Mouse (Mus musculus) frontal cortex, postnatal 10 days (tissue): ENCODE results near the gene Nup210.

Experiments used
- DNase-seq, 2 experiments: peaks; one replicate each; pipeline ENCODE4 v3.0.0; 2022; ENCODE audit warnings: low spot score in 2 of 2, mixed read lengths in 1 of 2

The Nup210 gene

GRCm38 (mm10) chr6:91020810-91021209 lies 95.8 kb downstream of the Nup210 start:
- no peak for DNase-seq

GRCm38 (mm10) chr6:91016600-91017230 lies 99.9 kb downstream of the Nup210 start:
- DNase-seq, result no peak

GRCm38 (mm10) chr6:91014198-91014958 lies 102.3 kb downstream of the Nup210 start:
- no peak for DNase-seq

- no peak for DNase-seq
Measured at GRCm38 (mm10) chr6:91012458-91012857, 104.2 kb downstream of the Nup210 start.

- no peak for DNase-seq
Measured at GRCm38 (mm10) chr6:91011568-91011967, 105.1 kb downstream of the Nup210 start.

- no peak for DNase-seq
Measured at GRCm38 (mm10) chr6:91008284-91008830, 108.3 kb downstream of the Nup210 start.

- DNase-seq, result no peak
Measured at GRCm38 (mm10) chr6:91007207-91007606, 109.4 kb downstream of the Nup210 start.

GRCm38 (mm10) chr6:91004157-91004556 lies 112.5 kb downstream of the Nup210 start:
- no peak for DNase-seq

GRCm38 (mm10) chr6:91003310-91003995 lies 113.2 kb downstream of the Nup210 start:
- DNase-seq, result no peak

- no peak for DNase-seq
Measured at GRCm38 (mm10) chr6:91001566-91001965, 115.1 kb downstream of the Nup210 start.

GRCm38 (mm10) chr6:91000819-91001525 lies 115.7 kb downstream of the Nup210 start:
- DNase-seq, result peak; percentile 30 to 35

GRCm38 (mm10) chr6:90999176-90999575 lies 117.5 kb downstream of the Nup210 start:
- no peak for DNase-seq

- DNase-seq, result no peak
Measured at GRCm38 (mm10) chr6:90997025-90997424, 119.6 kb downstream of the Nup210 start.

- DNase-seq, result no peak
Measured at GRCm38 (mm10) chr6:90996181-90996580, 120.4 kb downstream of the Nup210 start.

- peak; percentile 85 for DNase-seq
Measured at GRCm38 (mm10) chr6:90988648-90989317, 127.8 kb downstream of the Nup210 start, which contains the start of gene Iqsec1. Gene Iqsec1 (minus strand): TSS chr6:90988685.

- no peak for DNase-seq
Measured at GRCm38 (mm10) chr6:90988299-90988625, 128.4 kb downstream of the Nup210 start.

GRCm38 (mm10) chr6:90987561-90988298 lies 128.9 kb downstream of the Nup210 start:
- peak in 1 of 2 experiments; percentile 30 for DNase-seq

- no peak for DNase-seq
Measured at GRCm38 (mm10) chr6:90984101-90984500, 132.5 kb downstream of the Nup210 start.

GRCm38 (mm10) chr6:90974279-90974678 lies 142.3 kb downstream of the Nup210 start:
- no peak for DNase-seq

- no peak for DNase-seq
Measured at GRCm38 (mm10) chr6:90969341-90969871, 147.2 kb downstream of the Nup210 start.
